Comparison of ENCODE assay signal across 26 mouse cellular contexts in genomic region chr11:76834665-76835064, GRCm38 (mm10). TPM values are rescaled to one million over a fixed set of nuclear protein-coding genes. Genes with fewer than 3 reads are reported as not detected.
DNase-seq lines count a peak whose midpoint lies in the region; ATAC-seq lines count a peak whose summit lies in the region.
"Had no signal": no experiment of that assay in that cellular context is flagged by ENCODE, and none has a peak within 500 bp of the region (broad histone marks: within the 10 kb centered on the region; RNA-seq: fewer than 3 reads in every experiment).

No protein-coding gene starts in this region.

- H3K9ac ChIP-seq in liver, embryonic 11.5 days (ENCODE audit: low read depth, low read length), result no peak overlapping the region
- H3K9ac ChIP-seq in liver, embryonic 12.5 days, result 0 out of 2 replicates have a peak overlapping the region, but pooled peaks have one; percentile 35
- no peak overlapping the region for H3K9ac ChIP-seq in liver, embryonic 16.5 days (ENCODE audit: low read depth, low read length)
- H3K9ac ChIP-seq in midbrain, embryonic 13.5 days (replicated peaks), result no peak overlapping the region
- no peak overlapping the region for H3K9ac ChIP-seq in forebrain, embryonic 13.5 days
- H3K9ac ChIP-seq: embryonic facial prominence, embryonic 13.5 days; heart, embryonic 12.5 days; hindbrain, embryonic 14.5 days; lung, embryonic 14.5 days; neural tube, embryonic 12.5 days; stomach, embryonic 15.5 days had no signal

- no peaks in the 10 kb centered on the region for H3K9me3 ChIP-seq in liver, embryonic 11.5 days (ENCODE audit: control insufficient read depth, low read length)
- H3K9me3 ChIP-seq in liver, embryonic 12.5 days (replicated peaks), result no peaks in the 10 kb centered on the region
- H3K9me3 ChIP-seq in liver, embryonic 16.5 days (replicated peaks; ENCODE audit: control insufficient read depth, low read length), result no peaks in the 10 kb centered on the region
- H3K9me3 ChIP-seq in midbrain, embryonic 13.5 days, result no peaks in the 10 kb centered on the region
- H3K9me3 ChIP-seq in forebrain, embryonic 13.5 days (replicated peaks), result no peaks in the 10 kb centered on the region
- H3K9me3 ChIP-seq: embryonic facial prominence, embryonic 13.5 days; heart, embryonic 12.5 days; neural tube, embryonic 12.5 days; stomach, embryonic 15.5 days had no signal

- WGBS in liver, embryonic 11.5 days, result 48% methylated on average over 1 of the region's 1 CpGs
- WGBS in liver, embryonic 12.5 days (ENCODE audit: insufficient replicate concordance), result 39% methylated on average over 1 of the region's 1 CpGs
- 20% methylated on average over 1 of the region's 1 CpGs for WGBS in liver, embryonic 16.5 days (ENCODE audit: insufficient replicate concordance)
- 89% methylated on average over 1 of the region's 1 CpGs for WGBS in midbrain, embryonic 13.5 days
- WGBS in forebrain, embryonic 13.5 days, result 100% methylated on average over 1 of the region's 1 CpGs

- H3K4me1 ChIP-seq in liver, embryonic 11.5 days (replicated peaks; ENCODE audit: control insufficient read depth, insufficient read depth, low read length), result peaks cover 31% of the 10 kb centered on the region
- H3K4me1 ChIP-seq in liver, embryonic 12.5 days, result peaks cover 42% of the 10 kb centered on the region
- peaks cover 28% of the 10 kb centered on the region for H3K4me1 ChIP-seq in liver, embryonic 16.5 days (ENCODE audit: control insufficient read depth, low read depth, low read length)
- H3K4me1 ChIP-seq in midbrain, embryonic 13.5 days (replicated peaks), result no peaks in the 10 kb centered on the region
- H3K4me1 ChIP-seq in forebrain, embryonic 13.5 days, result no peaks in the 10 kb centered on the region
- H3K4me1 ChIP-seq: embryonic facial prominence, embryonic 13.5 days; neural tube, embryonic 12.5 days; stomach, embryonic 15.5 days had no signal

- no peak for DNase-seq in liver, embryonic 11.5 days (ENCODE audit: low spot score)
- no peak for DNase-seq in liver
- DNase-seq in ovary, postnatal 10 days (ENCODE audit: low spot score), result no peak
- DNase-seq: adrenal gland, postnatal 10 days; B cell, adult 2 months; cerebellum, adult 9-11 months; gastrocnemius, postnatal 25 days; heart, adult 18-20 months; heart, postnatal 4 days; kidney, postnatal 25 days; lung, embryonic 14.5 days; lung, postnatal 14 days; thymus, postnatal 14 days had no signal

- no peaks in the 10 kb centered on the region for H3K27me3 ChIP-seq in liver, embryonic 11.5 days (replicated peaks; ENCODE audit: control insufficient read depth, insufficient read depth, low read length)
- H3K27me3 ChIP-seq in liver, embryonic 12.5 days (replicated peaks), result no peaks in the 10 kb centered on the region
- H3K27me3 ChIP-seq in liver, embryonic 16.5 days (ENCODE audit: control insufficient read depth, insufficient read depth, low read depth, low read length), result no peaks in the 10 kb centered on the region
- H3K27me3 ChIP-seq in midbrain, embryonic 13.5 days, result no peaks in the 10 kb centered on the region
- no peaks in the 10 kb centered on the region for H3K27me3 ChIP-seq in forebrain, embryonic 13.5 days
- H3K27me3 ChIP-seq: embryonic facial prominence, embryonic 13.5 days; heart, embryonic 12.5 days; neural tube, embryonic 12.5 days; stomach, embryonic 15.5 days had no signal

- H3K4me2 ChIP-seq in liver, embryonic 11.5 days, result peak overlapping the region; percentile 33
- H3K4me2 ChIP-seq in liver, embryonic 12.5 days, result peak overlapping the region; percentile 53
- H3K4me2 ChIP-seq in liver, embryonic 16.5 days (ENCODE audit: low read depth, low read length), result peak overlapping the region; percentile 2; the same call in 1 of the 2 replicates
- no peak overlapping the region for H3K4me2 ChIP-seq in midbrain, embryonic 13.5 days (replicated peaks)
- no peak overlapping the region for H3K4me2 ChIP-seq in forebrain, embryonic 13.5 days
- H3K4me2 ChIP-seq: embryonic facial prominence, embryonic 13.5 days; heart, embryonic 12.5 days; hindbrain, embryonic 14.5 days; lung, embryonic 14.5 days; midbrain, embryonic 11.5 days; neural tube, embryonic 12.5 days; stomach, embryonic 15.5 days had no signal

- no peaks in the 10 kb centered on the region for H3K36me3 ChIP-seq in liver, embryonic 11.5 days (ENCODE audit: control insufficient read depth, insufficient read depth, low read length)
- H3K36me3 ChIP-seq in liver, embryonic 12.5 days, result peaks cover 19% of the 10 kb centered on the region
- H3K36me3 ChIP-seq in liver, embryonic 16.5 days (ENCODE audit: control insufficient read depth, insufficient read depth), result peaks cover 2% of the 10 kb centered on the region; the same call in 1 of the 2 replicates
- peaks cover 5% of the 10 kb centered on the region; the same call in 1 of the 2 replicates for H3K36me3 ChIP-seq in midbrain, embryonic 13.5 days
- H3K36me3 ChIP-seq in forebrain, embryonic 13.5 days (ENCODE audit: poor library complexity, severe bottlenecking), result peaks cover 9% of the 10 kb centered on the region; the same call in 1 of the 2 replicates
- H3K36me3 ChIP-seq: stomach, embryonic 15.5 days had no signal

- peak; percentile 73 for ATAC-seq in liver, embryonic 11.5 days (replicated peaks; ENCODE audit: low FRiP score)
- ATAC-seq in liver, embryonic 12.5 days, result peak; percentile 75
- ATAC-seq in liver, embryonic 16.5 days (ENCODE audit: low read depth), result peak; percentile 77
- no peak for ATAC-seq in midbrain, embryonic 13.5 days
- no peak for ATAC-seq in forebrain, embryonic 13.5 days
- ATAC-seq: forebrain, embryonic 14.5 days; intestine, postnatal 0 days had no signal

- no peak overlapping the region for H3K4me3 ChIP-seq in liver, embryonic 11.5 days (ENCODE audit: low read depth, low read length)
- no peak overlapping the region for H3K4me3 ChIP-seq in liver, embryonic 12.5 days
- H3K4me3 ChIP-seq in liver, embryonic 16.5 days (ENCODE audit: low read depth, low read length), result no peak overlapping the region
- H3K4me3 ChIP-seq in midbrain, embryonic 13.5 days (replicated peaks), result no peak overlapping the region
- no peak overlapping the region for H3K4me3 ChIP-seq in forebrain, embryonic 13.5 days
- H3K4me3 ChIP-seq: embryonic facial prominence, embryonic 13.5 days; heart, embryonic 12.5 days; myocyte; neural tube, embryonic 12.5 days; stomach, embryonic 15.5 days had no signal

- peak overlapping the region; percentile 79 for H3K27ac ChIP-seq in liver, embryonic 11.5 days (ENCODE audit: low read depth, low read length)
- peak overlapping the region; percentile 82 for H3K27ac ChIP-seq in liver, embryonic 12.5 days
- peak overlapping the region; percentile 48; the same call in 1 of the 2 replicates for H3K27ac ChIP-seq in liver, embryonic 16.5 days (ENCODE audit: low read length)
- H3K27ac ChIP-seq in midbrain, embryonic 13.5 days, result no peak overlapping the region
- no peak overlapping the region for H3K27ac ChIP-seq in forebrain, embryonic 13.5 days
- H3K27ac ChIP-seq: embryonic facial prominence, embryonic 13.5 days; hindbrain, embryonic 14.5 days; neural tube, embryonic 12.5 days; stomach, embryonic 15.5 days had no signal

RNA-seq across cellular contexts. Expression of gene Cpd, which starts 12.2 kb away (rescaled TPM):
- polyA plus RNA-seq in liver, embryonic 11.5 days (2014; fragmentation: Nextera tagmentation; extraction: Ambion mirVana), result 14.4 and 14.5 TPM in 2 replicates
- 10.5 and 11.3 TPM in 2 replicates for polyA plus RNA-seq in liver, embryonic 12.5 days (2016; fragmentation: Nextera tagmentation; extraction: Ambion mirVana)
- 3.0 and 3.3 TPM in 2 replicates for polyA plus RNA-seq in liver, embryonic 16.5 days (2015; fragmentation: Nextera tagmentation; extraction: Ambion mirVana)
- 5.8 and 6.5 TPM in 2 replicates for polyA plus RNA-seq in midbrain, embryonic 13.5 days (2015; fragmentation: Nextera tagmentation; extraction: Ambion mirVana)
- 5.1 and 5.2 TPM in 2 replicates for polyA plus RNA-seq in forebrain, embryonic 13.5 days (2015; fragmentation: Nextera tagmentation; extraction: Ambion mirVana)

Comparison
In these comparisons a context has a peak if more than half of its experiments do, and no peak if none do; other contexts are left out.
1. ATAC-seq: peak in liver, embryonic 11.5 days (single experiment), liver, embryonic 12.5 days (single experiment) and liver, embryonic 16.5 days (single experiment); none in midbrain, embryonic 13.5 days (single experiment) and forebrain, embryonic 13.5 days (single experiment).
2. H3K27ac ChIP-seq: peak in liver, embryonic 11.5 days (single experiment), liver, embryonic 12.5 days (single experiment) and liver, embryonic 16.5 days (single experiment); none in midbrain, embryonic 13.5 days (single experiment) and forebrain, embryonic 13.5 days (single experiment).
3. H3K4me2 ChIP-seq: peak in liver, embryonic 11.5 days (single experiment), liver, embryonic 12.5 days (single experiment) and liver, embryonic 16.5 days (single experiment); none in midbrain, embryonic 13.5 days (single experiment) and forebrain, embryonic 13.5 days (single experiment).